Mouse (Mus musculus): ENCODE data around the gene Wfdc16. TPM values are rescaled to one million over a fixed set of nuclear protein-coding genes. Genes with fewer than 3 reads are reported as not detected.

Gene Wfdc16
- polyA plus RNA-seq (2015; fragmentation: Illumina TruSeq; extraction: RNeasy Lipid Tissue Mini Kit (QIAGEN cat#74804); ENCODE audit: insufficient read depth, low replicate concordance): not detected

DNA sequence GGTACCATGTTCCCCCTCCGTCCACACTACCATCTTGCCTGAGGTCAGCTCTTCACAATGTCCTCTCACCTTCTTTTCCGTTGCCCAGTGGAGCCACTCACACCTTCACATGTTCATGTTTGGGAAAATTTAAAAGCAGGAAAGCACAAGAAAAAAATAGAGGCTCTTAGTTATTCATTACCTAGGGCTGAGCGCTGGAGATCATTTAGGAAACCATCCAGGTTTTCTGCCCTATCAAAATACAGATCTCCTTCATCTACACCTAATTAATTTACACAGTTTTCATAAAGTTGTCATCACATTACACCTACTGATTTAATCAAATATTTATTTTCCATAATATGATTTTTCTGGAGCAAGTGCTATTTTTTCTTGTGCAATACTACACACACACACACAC is at the start of gene Wfdc16:
Gene Wfdc16 (minus strand): TSS at position 101 of the 400 bp plus-strand sequence.

DNA sequence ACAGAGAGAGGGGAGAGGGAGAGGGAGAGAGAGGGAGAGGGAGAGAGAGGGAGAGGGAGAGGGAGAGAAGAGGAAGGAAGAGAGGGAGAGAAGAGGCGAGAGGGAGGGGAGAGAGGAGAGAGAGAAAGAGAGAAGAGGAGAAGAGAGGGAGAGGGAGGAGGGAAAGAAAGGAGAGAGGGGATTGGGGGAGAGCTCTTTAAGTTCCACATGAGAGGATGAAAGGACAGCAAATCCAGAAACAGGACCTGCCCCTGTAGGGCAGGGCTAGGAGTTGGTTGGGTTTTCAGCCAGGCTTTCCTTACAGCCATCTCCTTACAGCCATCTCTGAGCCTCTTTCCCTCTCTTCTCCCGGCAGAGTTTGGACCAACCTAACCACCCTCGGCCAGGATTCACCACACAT is 46.2 kb upstream of the Wfdc16 start, which contains the start of gene Wfdc13:
Gene Wfdc13 (plus strand): TSS at position 301 of the 400 bp plus-strand sequence.

DNA sequence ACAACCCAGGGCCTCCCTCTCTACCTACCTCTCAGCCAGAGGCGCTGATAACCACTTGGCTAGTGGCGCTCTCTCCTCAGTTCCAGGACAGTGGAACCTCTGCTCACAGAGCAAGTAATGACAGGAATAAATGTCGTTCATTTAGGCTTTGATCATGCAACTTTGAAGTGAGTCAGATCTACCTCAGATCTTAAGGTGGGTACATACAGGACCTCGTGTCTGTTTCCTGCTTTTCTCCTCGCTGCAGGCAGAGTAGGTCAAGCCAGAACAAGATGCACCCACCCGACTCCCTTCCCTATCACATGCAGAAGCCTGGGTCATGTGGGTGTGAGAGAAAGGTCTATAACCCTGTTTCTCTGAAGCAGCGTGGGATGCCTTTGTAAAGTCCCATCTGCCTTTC is 35.4 kb upstream of the Wfdc16 start, which contains the start of gene Wfdc11:
Gene Wfdc11 (minus strand): TSS at position 101 of the 400 bp plus-strand sequence.

DNA sequence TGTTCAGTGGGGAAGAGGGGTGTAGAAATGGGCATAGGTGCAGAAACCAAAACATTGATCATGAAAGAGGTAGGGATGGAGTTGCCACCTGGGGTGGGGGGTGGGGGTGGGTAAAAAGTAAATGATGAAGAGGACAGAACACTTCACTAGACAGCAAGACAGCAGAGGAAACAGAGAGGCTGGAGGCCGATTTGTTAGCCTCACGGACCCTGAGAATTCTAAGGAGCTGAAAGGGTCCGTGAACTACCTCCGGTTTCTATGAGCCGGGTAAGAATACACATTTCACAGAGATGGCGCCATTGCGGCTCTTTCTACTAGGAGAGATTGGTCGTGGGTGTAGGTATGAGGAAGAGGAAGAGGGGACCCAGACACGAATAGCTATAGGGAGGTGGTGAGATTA is 17.9 kb upstream of the Wfdc16 start, which contains the start of gene Wfdc9:
Gene Wfdc9 (minus strand): TSS at position 101 of the 400 bp plus-strand sequence.

DNA sequence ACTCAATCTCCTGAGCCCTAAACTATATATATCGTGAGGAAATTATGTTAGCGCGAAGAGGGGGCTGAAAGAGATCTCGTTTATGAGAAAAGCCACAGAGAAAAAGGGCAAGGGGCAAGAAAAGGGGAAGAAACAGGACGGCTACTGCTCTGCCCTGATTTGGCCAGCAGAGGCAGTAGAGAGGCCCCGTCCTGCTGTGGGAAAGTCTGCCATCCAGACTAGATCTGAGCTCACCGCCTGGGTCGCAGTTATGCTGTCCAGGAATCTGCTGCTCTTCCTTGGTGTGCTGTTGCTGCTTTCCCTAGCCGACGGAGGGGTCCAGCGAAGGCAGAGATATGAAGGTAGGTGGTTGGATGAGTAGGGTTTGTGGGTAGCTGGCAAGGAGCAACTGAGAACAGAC is 17.3 kb upstream of the Wfdc16 start, which contains the start of gene Wfdc10:
Gene Wfdc10 (plus strand): TSS at position 189 of the 400 bp plus-strand sequence.

DNA sequence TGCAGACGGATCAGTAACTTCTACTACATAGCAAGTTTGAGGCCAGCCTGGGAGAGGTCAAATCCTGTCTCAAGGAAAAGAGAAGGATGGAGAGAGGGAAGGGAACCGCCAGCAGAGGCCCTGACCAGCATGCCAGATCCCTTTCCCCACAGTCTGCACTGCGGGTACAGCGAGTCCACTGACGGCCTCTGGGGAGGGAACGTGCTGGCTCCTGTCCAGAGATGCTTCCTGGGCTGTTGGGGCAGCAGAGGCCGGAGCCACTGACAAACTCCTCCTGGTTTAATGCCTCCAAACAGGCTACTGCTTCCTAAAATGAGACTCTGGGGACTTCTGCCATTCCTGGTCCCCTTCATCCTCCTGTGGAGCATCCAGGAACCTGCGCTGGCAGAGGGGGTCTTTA is 25.1 kb downstream of the Wfdc16 start, which contains the start of the genes Wfdc6b and Wfdc8:
Gene Wfdc6b (plus strand): TSS at position 52 of the 400 bp plus-strand sequence.
Gene Wfdc8 (minus strand): TSS at position 156 of the 400 bp plus-strand sequence.

DNA sequence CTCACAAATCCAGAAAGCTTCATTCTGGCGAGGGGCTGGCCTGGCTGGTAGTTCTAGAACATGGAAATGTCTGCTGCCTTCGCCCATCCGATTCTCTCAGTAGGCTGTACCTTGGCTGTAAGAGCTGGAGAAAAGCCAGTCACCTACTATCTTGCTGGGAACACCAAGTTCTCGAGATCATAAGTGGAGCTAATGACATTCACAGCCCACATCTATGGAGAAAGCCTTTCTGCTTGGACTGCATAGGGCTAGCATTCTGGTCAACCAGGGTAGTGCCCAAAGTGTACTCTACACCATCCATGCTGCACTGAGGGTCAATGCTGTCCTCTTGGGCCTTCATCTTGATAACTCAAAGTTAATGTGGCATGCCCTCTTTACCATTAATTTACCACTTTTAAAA is 45.1 kb downstream of the Wfdc16 start, which contains the start of gene Eppin:
Gene Eppin (minus strand): TSS at position 101 of the 400 bp plus-strand sequence.

DNA sequence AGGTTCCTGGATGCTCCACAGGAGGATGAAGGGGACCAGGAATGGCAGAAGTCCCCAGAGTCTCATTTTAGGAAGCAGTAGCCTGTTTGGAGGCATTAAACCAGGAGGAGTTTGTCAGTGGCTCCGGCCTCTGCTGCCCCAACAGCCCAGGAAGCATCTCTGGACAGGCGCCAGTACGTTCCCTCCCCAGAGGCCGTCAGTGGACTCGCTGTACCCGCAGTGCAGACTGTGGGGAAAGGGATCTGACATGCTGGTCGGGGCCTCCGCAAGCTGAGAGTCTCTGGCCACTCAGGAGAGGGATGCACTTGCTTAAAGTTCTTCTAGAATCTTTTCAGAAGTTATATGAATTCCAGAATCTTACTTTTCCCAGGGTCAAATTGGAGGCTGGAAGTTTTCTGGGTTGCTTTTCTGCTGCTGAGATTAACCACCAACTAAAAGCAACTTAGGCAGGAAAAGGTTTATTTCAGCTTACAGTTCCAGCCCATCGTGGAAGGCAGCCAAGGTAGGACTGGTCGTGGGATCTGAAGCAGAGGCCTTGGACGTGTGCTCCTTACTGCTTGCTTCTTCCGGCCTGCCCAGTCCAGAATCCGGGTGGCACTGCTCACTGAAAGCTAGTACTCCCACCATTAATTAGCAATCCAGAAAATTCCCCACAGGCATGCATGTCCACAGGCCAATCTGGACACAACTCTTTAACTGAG is 53.4 kb downstream of the Wfdc16 start, which contains the start of gene Wfdc6a:
Gene Wfdc6a (minus strand): TSS at position 423 of the 701 bp plus-strand sequence.

Other genes starting within 250 kb of the Wfdc16 start
- 67.5 TPM for gene Slpi, start 249.7 kb downstream of the Wfdc16 start, polyA plus RNA-seq (2015; fragmentation: Illumina TruSeq; extraction: RNeasy Lipid Tissue Mini Kit (QIAGEN cat#74804); ENCODE audit: insufficient read depth, low replicate concordance)
- gene Rbpjl, start 235.7 kb downstream of the Wfdc16 start, polyA plus RNA-seq (2015; fragmentation: Illumina TruSeq; extraction: RNeasy Lipid Tissue Mini Kit (QIAGEN cat#74804); ENCODE audit: insufficient read depth, low replicate concordance): 0.04 TPM
- gene Matn4, start 233.6 kb downstream of the Wfdc16 start, polyA plus RNA-seq (2015; fragmentation: Illumina TruSeq; extraction: RNeasy Lipid Tissue Mini Kit (QIAGEN cat#74804); ENCODE audit: insufficient read depth, low replicate concordance): 0.06 TPM
- 55.3 TPM for gene Sdc4, start 194.9 kb downstream of the Wfdc16 start, polyA plus RNA-seq (2015; fragmentation: Illumina TruSeq; extraction: RNeasy Lipid Tissue Mini Kit (QIAGEN cat#74804); ENCODE audit: insufficient read depth, low replicate concordance)
- 21.8 TPM for gene Sys1, start 181.8 kb downstream of the Wfdc16 start, polyA plus RNA-seq (2015; fragmentation: Illumina TruSeq; extraction: RNeasy Lipid Tissue Mini Kit (QIAGEN cat#74804); ENCODE audit: insufficient read depth, low replicate concordance)
- gene Gm20458, start 177.8 kb downstream of the Wfdc16 start, polyA plus RNA-seq (2015; fragmentation: Illumina TruSeq; extraction: RNeasy Lipid Tissue Mini Kit (QIAGEN cat#74804); ENCODE audit: insufficient read depth, low replicate concordance): not detected
- gene Trp53tg5, start 165.1 kb downstream of the Wfdc16 start, polyA plus RNA-seq (2015; fragmentation: Illumina TruSeq; extraction: RNeasy Lipid Tissue Mini Kit (QIAGEN cat#74804); ENCODE audit: insufficient read depth, low replicate concordance): not detected
- gene Dbndd2, start 152.7 kb downstream of the Wfdc16 start, polyA plus RNA-seq (2015; fragmentation: Illumina TruSeq; extraction: RNeasy Lipid Tissue Mini Kit (QIAGEN cat#74804); ENCODE audit: insufficient read depth, low replicate concordance): 12.0 TPM
- 28.4 TPM for gene Pigt, start 141.3 kb downstream of the Wfdc16 start, polyA plus RNA-seq (2015; fragmentation: Illumina TruSeq; extraction: RNeasy Lipid Tissue Mini Kit (QIAGEN cat#74804); ENCODE audit: insufficient read depth, low replicate concordance)
- gene Wfdc2, start 76.4 kb downstream of the Wfdc16 start, polyA plus RNA-seq (2015; fragmentation: Illumina TruSeq; extraction: RNeasy Lipid Tissue Mini Kit (QIAGEN cat#74804); ENCODE audit: insufficient read depth, low replicate concordance): not detected
- not detected for gene Spint3, start 65.3 kb downstream of the Wfdc16 start, polyA plus RNA-seq (2015; fragmentation: Illumina TruSeq; extraction: RNeasy Lipid Tissue Mini Kit (QIAGEN cat#74804); ENCODE audit: insufficient read depth, low replicate concordance)
- gene Wfdc6a, start 53.3 kb downstream of the Wfdc16 start, polyA plus RNA-seq (2015; fragmentation: Illumina TruSeq; extraction: RNeasy Lipid Tissue Mini Kit (QIAGEN cat#74804); ENCODE audit: insufficient read depth, low replicate concordance): 0.44 TPM
- not detected for gene Eppin, start 45.2 kb downstream of the Wfdc16 start, polyA plus RNA-seq (2015; fragmentation: Illumina TruSeq; extraction: RNeasy Lipid Tissue Mini Kit (QIAGEN cat#74804); ENCODE audit: insufficient read depth, low replicate concordance)
- not detected for gene Wfdc6b, start 25.3 kb downstream of the Wfdc16 start, polyA plus RNA-seq (2015; fragmentation: Illumina TruSeq; extraction: RNeasy Lipid Tissue Mini Kit (QIAGEN cat#74804); ENCODE audit: insufficient read depth, low replicate concordance)
- not detected for gene Wfdc8, start 25.2 kb downstream of the Wfdc16 start, polyA plus RNA-seq (2015; fragmentation: Illumina TruSeq; extraction: RNeasy Lipid Tissue Mini Kit (QIAGEN cat#74804); ENCODE audit: insufficient read depth, low replicate concordance)
- gene Wfdc10, start 17.2 kb upstream of the Wfdc16 start, polyA plus RNA-seq (2015; fragmentation: Illumina TruSeq; extraction: RNeasy Lipid Tissue Mini Kit (QIAGEN cat#74804); ENCODE audit: insufficient read depth, low replicate concordance): not detected
- not detected for gene Wfdc9, start 17.8 kb upstream of the Wfdc16 start, polyA plus RNA-seq (2015; fragmentation: Illumina TruSeq; extraction: RNeasy Lipid Tissue Mini Kit (QIAGEN cat#74804); ENCODE audit: insufficient read depth, low replicate concordance)
- gene Wfdc11, start 35.3 kb upstream of the Wfdc16 start, polyA plus RNA-seq (2015; fragmentation: Illumina TruSeq; extraction: RNeasy Lipid Tissue Mini Kit (QIAGEN cat#74804); ENCODE audit: insufficient read depth, low replicate concordance): not detected
- gene Wfdc13, start 46.3 kb upstream of the Wfdc16 start, polyA plus RNA-seq (2015; fragmentation: Illumina TruSeq; extraction: RNeasy Lipid Tissue Mini Kit (QIAGEN cat#74804); ENCODE audit: insufficient read depth, low replicate concordance): not detected
- gene Spint4, start 59.7 kb upstream of the Wfdc16 start, polyA plus RNA-seq (2015; fragmentation: Illumina TruSeq; extraction: RNeasy Lipid Tissue Mini Kit (QIAGEN cat#74804); ENCODE audit: insufficient read depth, low replicate concordance): not detected
- not detected for gene Spint5, start 76.5 kb upstream of the Wfdc16 start, polyA plus RNA-seq (2015; fragmentation: Illumina TruSeq; extraction: RNeasy Lipid Tissue Mini Kit (QIAGEN cat#74804); ENCODE audit: insufficient read depth, low replicate concordance)
- 0.39 TPM for gene Wfdc3, start 107.1 kb upstream of the Wfdc16 start, polyA plus RNA-seq (2015; fragmentation: Illumina TruSeq; extraction: RNeasy Lipid Tissue Mini Kit (QIAGEN cat#74804); ENCODE audit: insufficient read depth, low replicate concordance)
- gene Dnttip1, start 107.2 kb upstream of the Wfdc16 start, polyA plus RNA-seq (2015; fragmentation: Illumina TruSeq; extraction: RNeasy Lipid Tissue Mini Kit (QIAGEN cat#74804); ENCODE audit: insufficient read depth, low replicate concordance): 16.4 TPM
- 44.2 TPM for gene Ube2c, start 131.1 kb upstream of the Wfdc16 start, polyA plus RNA-seq (2015; fragmentation: Illumina TruSeq; extraction: RNeasy Lipid Tissue Mini Kit (QIAGEN cat#74804); ENCODE audit: insufficient read depth, low replicate concordance)
- not detected for gene Tnnc2, start 141.2 kb upstream of the Wfdc16 start, polyA plus RNA-seq (2015; fragmentation: Illumina TruSeq; extraction: RNeasy Lipid Tissue Mini Kit (QIAGEN cat#74804); ENCODE audit: insufficient read depth, low replicate concordance)
- 5.2 TPM for gene Snx21, start 147.0 kb upstream of the Wfdc16 start, polyA plus RNA-seq (2015; fragmentation: Illumina TruSeq; extraction: RNeasy Lipid Tissue Mini Kit (QIAGEN cat#74804); ENCODE audit: insufficient read depth, low replicate concordance)
- gene Acot8, start 166.1 kb upstream of the Wfdc16 start, polyA plus RNA-seq (2015; fragmentation: Illumina TruSeq; extraction: RNeasy Lipid Tissue Mini Kit (QIAGEN cat#74804); ENCODE audit: insufficient read depth, low replicate concordance): 14.0 TPM
- gene Zswim3, start 166.3 kb upstream of the Wfdc16 start, polyA plus RNA-seq (2015; fragmentation: Illumina TruSeq; extraction: RNeasy Lipid Tissue Mini Kit (QIAGEN cat#74804); ENCODE audit: insufficient read depth, low replicate concordance): 5.5 TPM
- 4.9 TPM for gene Zswim1, start 183.9 kb upstream of the Wfdc16 start, polyA plus RNA-seq (2015; fragmentation: Illumina TruSeq; extraction: RNeasy Lipid Tissue Mini Kit (QIAGEN cat#74804); ENCODE audit: insufficient read depth, low replicate concordance)
- gene Spata25, start 189.7 kb upstream of the Wfdc16 start, polyA plus RNA-seq (2015; fragmentation: Illumina TruSeq; extraction: RNeasy Lipid Tissue Mini Kit (QIAGEN cat#74804); ENCODE audit: insufficient read depth, low replicate concordance): not detected
- gene Ctsa, start 194.1 kb upstream of the Wfdc16 start, polyA plus RNA-seq (2015; fragmentation: Illumina TruSeq; extraction: RNeasy Lipid Tissue Mini Kit (QIAGEN cat#74804); ENCODE audit: insufficient read depth, low replicate concordance): 161 TPM
- gene Neurl2, start 194.7 kb upstream of the Wfdc16 start, polyA plus RNA-seq (2015; fragmentation: Illumina TruSeq; extraction: RNeasy Lipid Tissue Mini Kit (QIAGEN cat#74804); ENCODE audit: insufficient read depth, low replicate concordance): 0.99 TPM
- 10.2 TPM for gene Pltp, start 218.9 kb upstream of the Wfdc16 start, polyA plus RNA-seq (2015; fragmentation: Illumina TruSeq; extraction: RNeasy Lipid Tissue Mini Kit (QIAGEN cat#74804); ENCODE audit: insufficient read depth, low replicate concordance)
- 21.7 TPM for gene Pcif1, start 240.5 kb upstream of the Wfdc16 start, polyA plus RNA-seq (2015; fragmentation: Illumina TruSeq; extraction: RNeasy Lipid Tissue Mini Kit (QIAGEN cat#74804); ENCODE audit: insufficient read depth, low replicate concordance)

Data from spleen, adult 10 weeks (tissue).